Mouse (Mus musculus): ENCODE results near the gene Pithd1. TPM values are rescaled to one million over a fixed set of nuclear protein-coding genes. Genes with fewer than 3 reads are reported as not detected.

The Pithd1 gene
- polyA plus RNA-seq, 1 experiment from 2014 or later, result 62.1 TPM

- no peaks in the 10 kb centered on the region for H3K9me3 ChIP-seq (ENCODE audit: control insufficient read depth, low read length)
- H3K4me1 ChIP-seq (ENCODE audit: control insufficient read depth, insufficient read depth, low read length), result peaks cover 11% of the 10 kb centered on the region
- H3K4me3 ChIP-seq (ENCODE audit: low read length), result no peak overlapping the region
- WGBS, result 60% methylated on average over 8 of the region's 8 CpGs
- H3K9ac ChIP-seq (ENCODE audit: low read depth, low read length), result peak overlapping the region; percentile 13; the same call in 1 of the 2 replicates
- no peaks in the 10 kb centered on the region for H3K27me3 ChIP-seq (ENCODE audit: control insufficient read depth, insufficient read depth, low read length)
- peaks cover 27% of the 10 kb centered on the region; the same call in 1 of the 2 replicates for H3K36me3 ChIP-seq (ENCODE audit: control insufficient read depth, insufficient read depth, low read length)
- no peak overlapping the region for H3K4me2 ChIP-seq (replicated peaks; ENCODE audit: low read depth, low read length)
- no peak for ATAC-seq (ENCODE audit: low FRiP score, low TSS enrichment)
- no peak overlapping the region for H3K27ac ChIP-seq (ENCODE audit: low read depth, low read length)
Measured at GRCm38 (mm10) chr4:135958354-135958753, 28.7 kb downstream of the Pithd1 start.

GRCm38 (mm10) chr4:135955886-135956285 is 31.2 kb downstream of the Pithd1 start:
- H3K27me3 ChIP-seq (ENCODE audit: control insufficient read depth, insufficient read depth, low read length), result no peaks in the 10 kb centered on the region
- 91% methylated on average over 9 of the region's 9 CpGs for WGBS
- no peak overlapping the region for H3K27ac ChIP-seq (ENCODE audit: low read depth, low read length)
- peaks cover 5% of the 10 kb centered on the region; the same call in 1 of the 2 replicates for H3K4me1 ChIP-seq (ENCODE audit: control insufficient read depth, insufficient read depth, low read length)
- H3K9ac ChIP-seq (ENCODE audit: low read depth, low read length), result no peak overlapping the region
- ATAC-seq (ENCODE audit: low FRiP score, low TSS enrichment), result no peak
- H3K4me3 ChIP-seq (ENCODE audit: low read length), result no peak overlapping the region
- H3K36me3 ChIP-seq (ENCODE audit: control insufficient read depth, insufficient read depth, low read length), result peaks cover 30% of the 10 kb centered on the region; the same call in 1 of the 2 replicates
- H3K9me3 ChIP-seq (ENCODE audit: control insufficient read depth, low read length), result no peaks in the 10 kb centered on the region
- no peak overlapping the region for H3K4me2 ChIP-seq (replicated peaks; ENCODE audit: low read depth, low read length)

- Histone ChIP-seq H3K9ac (ENCODE audit: low read depth, low read length) (no peak overlapping the region), H3K9me3 (ENCODE audit: control insufficient read depth, low read length) (no peaks in the 10 kb centered on the region), H3K27ac (ENCODE audit: low read depth, low read length) (no peak overlapping the region), H3K4me2 (replicated peaks; ENCODE audit: low read depth, low read length) (no peak overlapping the region), H3K36me3 (ENCODE audit: control insufficient read depth, insufficient read depth, low read length) (peaks cover 21% of the 10 kb centered on the region; the same call in 1 of the 2 replicates), H3K4me3 (ENCODE audit: low read length) (no peak overlapping the region), H3K27me3 (ENCODE audit: control insufficient read depth, insufficient read depth, low read length) (no peaks in the 10 kb centered on the region), H3K4me1 (ENCODE audit: control insufficient read depth, insufficient read depth, low read length) (peaks cover 12% of the 10 kb centered on the region)
- 11% methylated on average over 2 of the region's 2 CpGs for WGBS
- ATAC-seq (ENCODE audit: low FRiP score, low TSS enrichment), result 0 out of 2 replicates have a peak, but pooled peaks have one; percentile 53
Measured at GRCm38 (mm10) chr4:135954241-135954640, 32.8 kb downstream of the Pithd1 start.

GRCm38 (mm10) chr4:135953179-135953578 is 33.9 kb downstream of the Pithd1 start:
- Histone ChIP-seq H3K9ac (ENCODE audit: low read depth, low read length) (no peak overlapping the region), H3K27me3 (ENCODE audit: control insufficient read depth, insufficient read depth, low read length) (no peaks in the 10 kb centered on the region), H3K4me1 (ENCODE audit: control insufficient read depth, insufficient read depth, low read length) (peaks cover 15% of the 10 kb centered on the region), H3K9me3 (ENCODE audit: control insufficient read depth, low read length) (no peaks in the 10 kb centered on the region), H3K36me3 (ENCODE audit: control insufficient read depth, insufficient read depth, low read length) (peaks cover 21% of the 10 kb centered on the region; the same call in 1 of the 2 replicates), H3K4me2 (replicated peaks; ENCODE audit: low read depth, low read length) (no peak overlapping the region), H3K4me3 (ENCODE audit: low read length) (no peak overlapping the region), H3K27ac (ENCODE audit: low read depth, low read length) (no peak overlapping the region)
- ATAC-seq (ENCODE audit: low FRiP score, low TSS enrichment), result no peak
- 92% methylated on average over 3 of the region's 3 CpGs for WGBS

- no peak for ATAC-seq (ENCODE audit: low FRiP score, low TSS enrichment)
- 94% methylated on average over 3 of the region's 3 CpGs for WGBS
Measured at GRCm38 (mm10) chr4:135951505-135951904, 35.6 kb downstream of the Pithd1 start.

GRCm38 (mm10) chr4:135950365-135950764 is 36.7 kb downstream of the Pithd1 start:
- H3K9me3 ChIP-seq (ENCODE audit: control insufficient read depth, low read length), result no peaks in the 10 kb centered on the region
- no peaks in the 10 kb centered on the region for H3K27me3 ChIP-seq (ENCODE audit: control insufficient read depth, insufficient read depth, low read length)
- H3K36me3 ChIP-seq (ENCODE audit: control insufficient read depth, insufficient read depth, low read length), result peaks cover 11% of the 10 kb centered on the region; the same call in 1 of the 2 replicates
- peaks cover 13% of the 10 kb centered on the region; the same call in 1 of the 2 replicates for H3K4me1 ChIP-seq (ENCODE audit: control insufficient read depth, insufficient read depth, low read length)
- whole genome bisulfite sequencing, result 85% methylated on average over 6 of the region's 6 CpGs
- H3K27ac ChIP-seq (ENCODE audit: low read depth, low read length), result no peak overlapping the region
- no peak overlapping the region for H3K4me3 ChIP-seq (ENCODE audit: low read length)
- H3K9ac ChIP-seq (ENCODE audit: low read depth, low read length), result no peak overlapping the region
- no peak overlapping the region for H3K4me2 ChIP-seq (replicated peaks; ENCODE audit: low read depth, low read length)
- no peak for ATAC-seq (ENCODE audit: low FRiP score, low TSS enrichment)

More at GRCm38 (mm10) chr4:135951505-135951904, 35.6 kb downstream of the Pithd1 start:
- Histone ChIP-seq H3K4me3 (ENCODE audit: low read length) (no peak overlapping the region), H3K27me3 (ENCODE audit: control insufficient read depth, insufficient read depth, low read length) (no peaks in the 10 kb centered on the region), H3K27ac (ENCODE audit: low read depth, low read length) (no peak overlapping the region), H3K9me3 (ENCODE audit: control insufficient read depth, low read length) (no peaks in the 10 kb centered on the region), H3K4me2 (replicated peaks; ENCODE audit: low read depth, low read length) (no peak overlapping the region), H3K36me3 (ENCODE audit: control insufficient read depth, insufficient read depth, low read length) (peaks cover 18% of the 10 kb centered on the region; the same call in 1 of the 2 replicates), H3K4me1 (ENCODE audit: control insufficient read depth, insufficient read depth, low read length) (peaks cover 10% of the 10 kb centered on the region; the same call in 1 of the 2 replicates), H3K9ac (ENCODE audit: low read depth, low read length) (no peak overlapping the region)

GRCm38 (mm10) chr4:135949911-135950310 is 37.2 kb downstream of the Pithd1 start:
- H3K27me3 ChIP-seq (ENCODE audit: control insufficient read depth, insufficient read depth, low read length), result no peaks in the 10 kb centered on the region
- no peak overlapping the region for H3K9ac ChIP-seq (ENCODE audit: low read depth, low read length)
- ATAC-seq (ENCODE audit: low FRiP score, low TSS enrichment), result no peak
- peaks cover 9% of the 10 kb centered on the region; the same call in 1 of the 2 replicates for H3K36me3 ChIP-seq (ENCODE audit: control insufficient read depth, insufficient read depth, low read length)
- H3K9me3 ChIP-seq (ENCODE audit: control insufficient read depth, low read length), result no peaks in the 10 kb centered on the region
- H3K27ac ChIP-seq (ENCODE audit: low read depth, low read length), result no peak overlapping the region
- peaks cover 13% of the 10 kb centered on the region; the same call in 1 of the 2 replicates for H3K4me1 ChIP-seq (ENCODE audit: control insufficient read depth, insufficient read depth, low read length)
- H3K4me3 ChIP-seq (ENCODE audit: low read length), result no peak overlapping the region
- 34% methylated on average over 6 of the region's 6 CpGs for WGBS
- H3K4me2 ChIP-seq (replicated peaks; ENCODE audit: low read depth, low read length), result no peak overlapping the region

GRCm38 (mm10) chr4:135949475-135949874 is 37.6 kb downstream of the Pithd1 start:
- H3K9me3 ChIP-seq (ENCODE audit: control insufficient read depth, low read length), result no peaks in the 10 kb centered on the region
- no peak overlapping the region for H3K9ac ChIP-seq (ENCODE audit: low read depth, low read length)
- H3K4me3 ChIP-seq (ENCODE audit: low read length), result no peak overlapping the region
- H3K36me3 ChIP-seq (ENCODE audit: control insufficient read depth, insufficient read depth, low read length), result peaks cover 6% of the 10 kb centered on the region; the same call in 1 of the 2 replicates
- no peak overlapping the region for H3K27ac ChIP-seq (ENCODE audit: low read depth, low read length)
- no peaks in the 10 kb centered on the region for H3K27me3 ChIP-seq (ENCODE audit: control insufficient read depth, insufficient read depth, low read length)
- peaks cover 13% of the 10 kb centered on the region; the same call in 1 of the 2 replicates for H3K4me1 ChIP-seq (ENCODE audit: control insufficient read depth, insufficient read depth, low read length)
- WGBS, result 87% methylated on average over 10 of the region's 10 CpGs
- ATAC-seq (ENCODE audit: low FRiP score, low TSS enrichment), result no peak
- no peak overlapping the region for H3K4me2 ChIP-seq (replicated peaks; ENCODE audit: low read depth, low read length)

GRCm38 (mm10) chr4:135948142-135948541 is 38.9 kb downstream of the Pithd1 start:
- WGBS, result 84% methylated on average over 8 of the region's 8 CpGs
- Histone ChIP-seq H3K36me3 (ENCODE audit: control insufficient read depth, insufficient read depth, low read length) (peaks cover 6% of the 10 kb centered on the region; the same call in 1 of the 2 replicates), H3K4me2 (replicated peaks; ENCODE audit: low read depth, low read length) (no peak overlapping the region), H3K9me3 (ENCODE audit: control insufficient read depth, low read length) (no peaks in the 10 kb centered on the region), H3K27me3 (ENCODE audit: control insufficient read depth, insufficient read depth, low read length) (no peaks in the 10 kb centered on the region), H3K27ac (ENCODE audit: low read depth, low read length) (no peak overlapping the region), H3K4me3 (ENCODE audit: low read length) (no peak overlapping the region), H3K4me1 (ENCODE audit: control insufficient read depth, insufficient read depth, low read length) (peaks cover 13% of the 10 kb centered on the region; the same call in 1 of the 2 replicates), H3K9ac (ENCODE audit: low read depth, low read length) (no peak overlapping the region)
- no peak for ATAC-seq (ENCODE audit: low FRiP score, low TSS enrichment)

Data from kidney, embryonic 14.5 days (tissue).